Mouse (Mus musculus) lung, adult 2 months (tissue): ENCODE data around the gene Bhlha15. TPM values are rescaled to one million over a fixed set of nuclear protein-coding genes. Genes with fewer than 3 reads are reported as not detected.

ENCODE experiments used
- DNase-seq: peaks from one replicate; pipeline ENCODE4 v3.0.0; 2022
- H3K4me1 ChIP-seq: fragments of 200-500 bp; 2 replicates; pipeline ENCODE4 v1.6.1; 2011; ENCODE audit warnings: low read length; ENCODE audit not compliant: control insufficient read depth, insufficient read depth
- H3K4me3 ChIP-seq: fragments of 200-500 bp; replicated peaks from 2 replicates; pipeline ENCODE3; 2011; ENCODE audit warnings: low read depth, mild to moderate bottlenecking, control low read depth, low read length; ENCODE audit errors: extremely low read depth
- CTCF ChIP-seq: fragments of 200-500 bp; IDR thresholded peaks from 2 replicates; pipeline ENCODE4 v1.5.1; 2011; ENCODE audit warnings: mild to moderate bottlenecking, low read length, control low read depth; ENCODE audit not compliant: insufficient read depth
- POLR2A ChIP-seq: fragments of 200-500 bp; IDR thresholded peaks from 2 replicates; pipeline ENCODE4 v1.6.1; 2011; ENCODE audit warnings: low read depth, mild to moderate bottlenecking, control low read depth, low read length, borderline replicate concordance; ENCODE audit errors: extremely low read depth
- WGBS: fragments of 180-500 bp; shearing (Covaris S2); methylation state at CpG from one replicate; pipeline ENCODE4 v1.1.7; 2018; 5-methylcytosine and 5-hydroxymethylcytosine counted together
- polyA plus RNA-seq: library from polyadenylated mRNA; depleted of rRNA; stranded (reverse); fragments of >200 nt; gene quantifications from 2 replicates; pipeline ENCODE4 v1.2.3, GENCODE M21; 2012

Gene Bhlha15
- polyA plus RNA-seq, 1 experiment: 1.6 TPM

DNA sequence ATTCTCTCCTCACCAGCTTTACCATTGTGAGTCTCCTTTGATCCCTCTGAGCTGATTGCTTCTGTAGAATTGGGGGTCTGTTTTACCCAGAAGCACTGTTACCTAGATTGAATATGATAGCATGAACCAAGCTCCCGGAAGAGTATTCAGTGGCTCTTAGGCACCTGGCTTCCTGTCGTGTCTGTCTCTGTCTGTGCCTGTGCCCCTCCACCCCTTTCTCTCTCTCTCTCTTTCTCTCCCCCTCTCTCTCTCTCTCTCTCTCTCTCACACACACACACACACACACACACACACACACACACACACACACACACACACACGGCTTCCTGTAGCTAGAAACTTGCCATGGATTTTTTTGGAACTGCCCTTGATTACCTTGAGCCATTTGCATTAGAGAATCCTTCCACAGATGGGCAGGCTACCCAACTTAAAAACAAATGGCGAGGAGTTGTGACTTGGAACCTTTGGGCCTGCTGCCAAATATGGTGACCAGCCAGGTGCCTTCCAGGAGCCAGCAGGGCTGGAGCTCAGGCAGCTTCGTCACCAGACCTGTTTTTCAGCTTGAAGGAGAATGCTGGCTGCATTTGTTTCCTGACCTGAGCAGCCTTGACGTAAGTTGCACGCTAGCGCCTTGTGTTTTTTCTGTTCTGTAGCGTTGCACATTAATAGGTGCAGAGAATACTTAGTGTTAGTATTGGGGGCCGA is 27.1 kb upstream of the Bhlha15 start:
- H3K4me1 ChIP-seq: peaks cover 7% of the 10 kb centered on the region
- no peak for TF ChIP-seq CTCF
- no peak for TF ChIP-seq POLR2A
- no peak overlapping the region for H3K4me3 ChIP-seq
- DNase-seq: peak; percentile 56
- WGBS: 65% methylated on average over 10 of the region's 10 CpGs

DNA sequence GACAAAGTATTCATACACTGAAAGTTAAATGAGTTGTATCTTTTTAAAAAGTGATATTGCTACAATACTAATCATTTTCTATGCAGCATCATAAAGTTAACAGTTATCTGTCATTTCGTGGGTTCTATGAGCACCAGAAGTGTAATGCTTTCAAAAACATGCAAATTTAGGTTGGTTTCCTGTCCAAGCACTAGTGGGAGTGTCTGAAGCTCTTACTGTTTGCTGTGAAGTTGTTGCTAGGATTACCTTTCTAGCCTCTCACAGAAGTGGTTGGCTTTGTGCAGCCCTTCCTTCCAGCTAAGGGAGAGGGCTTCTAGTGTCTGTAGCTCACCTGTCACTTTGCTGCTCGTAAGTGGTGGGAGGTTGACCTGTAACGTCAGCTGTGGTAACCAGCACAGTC is 24.3 kb upstream of the Bhlha15 start:
- WGBS: 63% methylated on average over 3 of the region's 3 CpGs
- Histone ChIP-seq H3K4me1 (no peaks in the 10 kb centered on the region; the same call in 1 of the 2 replicates), H3K4me3 (no peak overlapping the region)
- DNase-seq: no peak
- TF ChIP-seq CTCF (no peak), POLR2A (no peak)

DNA sequence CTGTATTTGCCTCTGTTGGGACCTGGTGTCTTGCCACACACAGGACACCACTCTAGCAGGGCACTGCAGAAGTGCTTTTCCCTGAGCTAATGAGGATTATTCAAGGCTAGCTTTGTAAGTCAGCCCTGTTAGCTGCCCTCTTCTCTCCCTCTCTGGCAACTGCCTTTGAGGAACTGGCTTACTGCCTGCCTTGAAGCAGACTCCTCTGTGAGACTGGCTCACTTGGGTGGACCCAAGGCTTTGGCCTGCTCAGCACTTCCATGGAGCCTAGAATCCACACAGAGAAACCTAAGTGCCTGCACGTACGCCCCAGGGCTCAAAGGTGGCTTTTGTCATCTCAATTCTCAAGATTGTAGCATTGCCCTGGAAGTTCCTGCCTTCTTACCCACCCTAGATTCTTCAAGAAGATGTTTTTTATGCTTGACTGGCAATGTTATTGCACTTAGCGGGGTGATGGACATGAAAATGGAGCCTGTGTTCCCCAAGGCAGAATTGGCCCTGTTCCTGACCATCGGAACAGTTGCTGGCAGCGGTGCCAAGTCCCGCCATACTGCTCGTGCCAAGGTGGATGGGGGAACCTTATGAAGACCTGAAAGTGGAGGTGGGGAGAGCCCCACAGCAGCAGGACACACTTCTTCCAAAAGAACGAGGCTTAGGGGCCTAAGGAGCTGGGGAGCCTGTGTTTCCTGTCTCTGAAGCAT is 20.7 kb upstream of the Bhlha15 start:
- Histone ChIP-seq H3K4me1 (no peaks in the 10 kb centered on the region), H3K4me3 (no peak overlapping the region)
- 82% methylated on average over 8 of the region's 8 CpGs for WGBS
- TF ChIP-seq POLR2A (no peak), CTCF (no peak)
- DNase-seq: no peak

DNA sequence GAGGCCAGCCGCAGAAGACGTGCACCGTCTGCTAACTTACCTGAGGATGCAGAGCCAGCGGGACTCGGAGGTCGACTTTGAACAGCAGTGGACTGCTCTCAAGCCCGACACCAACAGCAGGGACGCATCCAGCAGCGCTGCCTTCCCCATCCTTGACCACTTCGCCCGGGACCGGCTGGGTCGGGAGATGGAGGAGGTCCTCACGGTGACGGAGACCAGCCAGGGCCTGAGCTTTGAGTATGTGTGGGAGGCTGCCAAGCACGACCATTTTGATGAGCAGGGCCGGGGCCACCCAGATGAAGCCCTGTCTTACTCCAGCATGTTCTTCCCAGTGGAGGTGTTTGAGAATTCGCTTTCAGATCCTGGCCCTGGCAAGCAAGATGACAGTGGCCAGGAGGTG is 16.4 kb upstream of the Bhlha15 start:
- WGBS: 94% methylated on average over 18 of the region's 18 CpGs
- DNase-seq: no peak
- TF ChIP-seq POLR2A: no peak
- no peak for TF ChIP-seq CTCF
- H3K4me3 ChIP-seq: no peak overlapping the region
- H3K4me1 ChIP-seq: no peaks in the 10 kb centered on the region

DNA sequence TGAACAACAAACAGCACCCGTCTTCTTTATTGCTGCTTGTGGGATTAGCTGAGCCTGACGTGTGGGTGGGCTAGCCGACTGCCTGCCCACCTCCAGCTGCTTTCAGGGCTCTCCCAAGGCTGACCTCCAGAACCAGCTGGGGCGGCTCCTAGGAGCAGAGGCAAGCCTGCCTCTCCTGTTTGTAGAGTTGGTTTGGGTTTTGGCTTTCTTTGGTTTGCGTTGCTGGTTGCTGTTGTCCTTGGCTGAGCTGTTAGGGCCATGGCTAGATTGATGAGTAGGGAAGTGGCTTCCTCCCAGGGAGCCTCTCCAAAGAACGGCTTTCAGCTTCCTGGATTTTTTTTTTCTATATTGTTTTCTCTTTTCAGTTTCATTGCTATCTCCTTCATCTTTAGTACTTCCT is 11.9 kb upstream of the Bhlha15 start:
- 46% methylated on average over 6 of the region's 6 CpGs for WGBS
- Histone ChIP-seq H3K4me3 (no peak overlapping the region), H3K4me1 (no peaks in the 10 kb centered on the region)
- no peak for DNase-seq
- TF ChIP-seq CTCF (no peak), POLR2A (no peak)

- 90% methylated on average over 7 of the region's 7 CpGs for WGBS
- H3K4me1 ChIP-seq: peaks cover 5% of the 10 kb centered on the region
- no peak overlapping the region for H3K4me3 ChIP-seq
- TF ChIP-seq POLR2A: no peak
- no peak for TF ChIP-seq CTCF
- no peak for DNase-seq
Measured at GRCm38 (mm10) chr5:144181249-144181648, 8.8 kb upstream of the Bhlha15 start.

DNA sequence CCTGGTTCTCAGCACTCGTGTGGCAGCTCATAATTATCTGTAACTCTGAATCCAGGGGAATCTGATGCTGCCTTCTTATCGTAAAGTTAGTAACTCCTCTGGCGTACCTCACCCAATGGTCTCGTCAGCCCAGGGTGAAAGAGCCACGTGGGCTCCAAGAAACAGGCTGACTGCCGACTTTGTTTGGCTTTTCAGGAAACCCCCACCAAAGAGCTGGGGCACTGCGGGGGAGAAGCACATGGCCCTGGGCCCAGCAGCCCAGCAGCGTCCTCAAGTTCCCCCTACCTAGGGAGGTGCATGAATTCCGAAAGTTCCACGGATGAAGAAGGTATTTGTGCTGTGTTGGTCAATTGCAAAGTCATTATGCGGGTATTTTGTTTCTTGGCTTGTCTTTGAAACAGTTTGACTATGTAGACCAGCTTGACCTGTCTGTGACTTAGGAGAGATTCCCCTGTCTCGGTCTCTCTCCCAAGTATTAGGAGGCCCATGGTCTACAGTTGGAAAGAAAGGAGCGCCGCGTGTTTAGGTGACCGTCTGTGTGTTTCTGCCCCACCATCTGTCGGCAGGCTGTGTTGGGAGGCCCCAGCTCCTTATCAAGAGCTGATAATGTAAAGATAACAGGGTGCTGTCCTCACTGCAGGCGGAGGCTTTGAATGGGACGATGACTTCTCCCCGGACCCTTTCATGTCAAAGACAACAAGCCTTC is 7.4 kb upstream of the Bhlha15 start:
- WGBS: 52% methylated on average over 20 of the region's 20 CpGs
- no peak for DNase-seq
- Histone ChIP-seq H3K4me3 (no peak overlapping the region), H3K4me1 (peaks cover 5% of the 10 kb centered on the region)
- TF ChIP-seq CTCF: no peak
- TF ChIP-seq POLR2A: no peak

DNA sequence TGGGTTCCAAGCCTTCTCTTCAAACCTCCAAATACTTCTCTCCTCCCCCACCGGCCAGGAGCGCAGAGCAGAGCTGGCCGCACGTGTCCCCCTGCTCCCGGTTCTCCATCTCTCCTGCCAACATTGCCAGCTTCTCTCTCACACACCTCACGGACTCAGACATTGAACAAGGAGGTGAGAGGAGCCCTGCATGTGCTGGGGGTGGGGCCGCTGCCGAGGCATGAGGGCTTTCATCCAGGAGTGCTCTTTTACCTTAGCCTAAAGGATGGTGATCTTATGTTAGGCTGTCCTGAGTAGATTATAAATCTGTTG is 6.9 kb upstream of the Bhlha15 start:
- H3K4me1 ChIP-seq: peaks cover 5% of the 10 kb centered on the region
- TF ChIP-seq POLR2A (no peak), CTCF (no peak)
- no peak overlapping the region for H3K4me3 ChIP-seq
- 53% methylated on average over 8 of the region's 8 CpGs for whole genome bisulfite sequencing
- DNase-seq: no peak

DNA sequence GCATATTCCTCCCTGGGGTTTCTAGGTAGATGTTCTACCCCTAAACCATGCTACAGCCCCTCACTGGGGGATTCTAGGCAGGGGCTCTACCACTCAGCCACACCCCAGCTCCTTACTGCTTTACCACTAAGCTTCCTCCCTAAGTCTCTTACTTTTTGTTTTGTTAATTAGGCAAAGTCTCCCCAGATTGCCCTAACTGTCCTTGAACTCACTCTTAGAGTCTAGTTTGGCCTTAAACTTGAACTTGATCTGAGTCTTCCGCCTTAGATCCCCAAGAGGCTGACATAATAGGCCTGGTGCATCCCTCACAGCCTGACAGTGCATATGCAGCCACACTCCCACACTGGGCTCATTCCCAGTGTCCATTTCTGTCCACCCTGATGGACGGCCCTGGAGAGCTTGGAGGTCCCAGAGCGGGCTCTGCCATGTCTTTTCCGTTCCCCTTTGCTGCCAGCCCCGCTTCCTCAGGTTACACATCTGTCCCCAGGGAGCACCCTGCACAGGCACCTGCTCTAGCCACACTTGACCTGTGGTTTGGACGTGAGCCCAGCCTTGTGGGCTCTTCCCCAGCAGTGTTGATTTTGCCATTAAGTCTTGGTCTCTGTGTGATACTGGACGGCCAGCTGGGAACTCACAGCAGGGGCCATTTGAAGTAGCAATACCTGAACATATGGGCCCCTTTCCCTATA is 6.3 kb upstream of the Bhlha15 start:
- 51% methylated on average over 7 of the region's 7 CpGs for WGBS
- DNase-seq: peak; percentile 80
- TF ChIP-seq POLR2A (no peak), CTCF (no peak)
- Histone ChIP-seq H3K4me1 (peaks cover 5% of the 10 kb centered on the region), H3K4me3 (no peak overlapping the region)
